Mouse (Mus musculus) hindbrain, postnatal 0 days (tissue): ENCODE data around the gene Nek6. TPM values are rescaled to one million over a fixed set of nuclear protein-coding genes. Genes with fewer than 3 reads are reported as not detected.

Source experiments
- ATAC-seq: fragments of 200-750 bp; cut with Nextera tagmentation; 2 replicates; pipeline ENCODE4 v1.8.0; 2017; ENCODE audit warnings: mild to moderate bottlenecking, moderate TSS enrichment, moderate library complexity
- DNase-seq: peaks from one replicate; pipeline ENCODE4 v3.0.0-alpha.2; 2015; ENCODE audit warnings: low spot score
- H3K27ac ChIP-seq: fragments of 300-500 bp; sonication (generic); 2 replicates; pipeline ENCODE4 v1.5.1; 2014; ENCODE audit warnings: mild to moderate bottlenecking
- H3K27me3 ChIP-seq: fragments of 300-500 bp; sonication (generic); 2 replicates; pipeline ENCODE4 v1.6.1; 2014; ENCODE audit warnings: low read length, mixed read lengths; ENCODE audit not compliant: insufficient read depth
- H3K36me3 ChIP-seq: fragments of 300-500 bp; sonication (generic); 2 replicates; pipeline ENCODE4 v1.6.1; 2014; ENCODE audit warnings: low read length, mixed read lengths; ENCODE audit not compliant: insufficient read depth
- H3K4me1 ChIP-seq: fragments of 300-500 bp; sonication (generic); 2 replicates; pipeline ENCODE4 v1.6.1; 2014; ENCODE audit warnings: antibody characterized with exemption, low read length, mixed read lengths; ENCODE audit not compliant: insufficient read depth
- H3K4me2 ChIP-seq: fragments of 300-500 bp; sonication (generic); 2 replicates; pipeline ENCODE4 v1.6.1; 2014; ENCODE audit warnings: low read depth, mild to moderate bottlenecking, low read length, moderate library complexity, mixed read lengths
- H3K4me3 ChIP-seq: fragments of 300-500 bp; sonication (generic); 2 replicates; pipeline ENCODE4 v1.5.1; 2014; ENCODE audit warnings: low read length
- H3K9ac ChIP-seq: fragments of 300-500 bp; sonication (generic); replicated peaks from 2 replicates; pipeline ENCODE4 v1.6.1; 2014; ENCODE audit warnings: mild to moderate bottlenecking, low read length, moderate library complexity, mixed read lengths
- H3K9me3 ChIP-seq: fragments of 300-500 bp; sonication (generic); 2 replicates; pipeline ENCODE4 v1.6.1; 2016; ENCODE audit warnings: low read length, mixed read lengths
- CTCF ChIP-seq: IDR thresholded peaks from 2 replicates; pipeline ENCODE4 v1.5.1; 2016; ENCODE audit warnings: antibody characterized with exemption, control low read depth, low read depth
- WGBS: fragments of 180-500 bp; shearing (Covaris S2); extraction: QIAGEN DNeasy Blood & Tissue Kit; methylation state at CpG from one replicate; pipeline ENCODE4 v1.1.7; 2014; 5-methylcytosine and 5-hydroxymethylcytosine counted together
- polyA plus RNA-seq: library from polyadenylated mRNA; unstranded; fragments of >200 nt; fragmentation: Nextera tagmentation; extraction: Ambion mirVana; gene quantifications from 2 replicates; pipeline ENCODE4 v1.2.1, GENCODE M21; 2015
- total RNA-seq: library from RNA; depleted of rRNA; stranded (reverse); fragments of >200 nt; gene quantifications from 2 replicates; pipeline ENCODE4 v1.2.3, GENCODE M21; 2014

Nek6 gene
- total and polyA plus RNA-seq, 2 experiments from 2014 or later = 27.5 to 75.1 TPM

GRCm38 (mm10) chr2:38509004-38509719 is 2.3 kb upstream of the Nek6 start:
- H3K9me3 ChIP-seq = no peaks in the 10 kb centered on the region
- no peak overlapping the region for H3K4me2 ChIP-seq
- TF ChIP-seq CTCF = no peak
- no peak overlapping the region for H3K4me3 ChIP-seq
- WGBS = 78% methylated on average over 7 of the region's 7 CpGs
- no peaks in the 10 kb centered on the region for H3K36me3 ChIP-seq
- no peak for DNase-seq
- no peaks in the 10 kb centered on the region for H3K27me3 ChIP-seq
- no peak for ATAC-seq
- H3K4me1 ChIP-seq = peaks cover 18% of the 10 kb centered on the region
- no peak overlapping the region for H3K9ac ChIP-seq
- peak overlapping the region; percentile 12; the same call in 1 of the 2 replicates for H3K27ac ChIP-seq

GRCm38 (mm10) chr2:38510120-38510519 is 1.3 kb upstream of the Nek6 start:
- no peaks in the 10 kb centered on the region for H3K27me3 ChIP-seq
- ATAC-seq (peak; percentile 77), DNase-seq (peak; percentile 84)
- no peak overlapping the region for H3K9ac ChIP-seq
- H3K4me2 ChIP-seq = no peak overlapping the region
- no peak overlapping the region for H3K4me3 ChIP-seq
- 67% methylated on average over 1 of the region's 1 CpGs for WGBS
- peaks cover 18% of the 10 kb centered on the region for H3K4me1 ChIP-seq
- H3K9me3 ChIP-seq = no peaks in the 10 kb centered on the region
- H3K36me3 ChIP-seq = no peaks in the 10 kb centered on the region
- H3K27ac ChIP-seq = peak overlapping the region; percentile 12; the same call in 1 of the 2 replicates
- TF ChIP-seq CTCF = peak; percentile 65

GRCm38 (mm10) chr2:38512308-38513182 is 1.1 kb downstream of the Nek6 start:
- peaks cover 22% of the 10 kb centered on the region for H3K4me1 ChIP-seq
- no peak for ATAC-seq
- TF ChIP-seq CTCF = no peak
- peak overlapping the region; percentile 81 for H3K4me2 ChIP-seq
- H3K27me3 ChIP-seq = no peaks in the 10 kb centered on the region
- peak overlapping the region; percentile 83 for H3K27ac ChIP-seq
- peak; percentile 61 for DNase-seq
- 9% methylated on average over 16 of the region's 16 CpGs for WGBS
- H3K9me3 ChIP-seq = no peaks in the 10 kb centered on the region
- no peaks in the 10 kb centered on the region for H3K36me3 ChIP-seq
- peak overlapping the region; percentile 80 for H3K9ac ChIP-seq
- peak overlapping the region; percentile 82 for H3K4me3 ChIP-seq

GRCm38 (mm10) chr2:38513183-38513529 is 1.7 kb downstream of the Nek6 start:
- Histone ChIP-seq H3K27ac (peak overlapping the region; percentile 26; the same call in 1 of the 2 replicates), H3K9me3 (no peaks in the 10 kb centered on the region), H3K9ac (no peak overlapping the region), H3K36me3 (no peaks in the 10 kb centered on the region), H3K4me1 (peaks cover 22% of the 10 kb centered on the region), H3K4me2 (peak overlapping the region; percentile 81), H3K4me3 (peak overlapping the region; percentile 82; the same call in 1 of the 2 replicates), H3K27me3 (no peaks in the 10 kb centered on the region)
- 36% methylated on average over 2 of the region's 2 CpGs for WGBS
- TF ChIP-seq CTCF = no peak
- ATAC-seq (no peak), DNase-seq (no peak)

GRCm38 (mm10) chr2:38514411-38514810 is 3.0 kb downstream of the Nek6 start:
- Histone ChIP-seq H3K36me3 (no peaks in the 10 kb centered on the region), H3K4me1 (peaks cover 25% of the 10 kb centered on the region)
- WGBS = 74% methylated on average over 7 of the region's 7 CpGs

GRCm38 (mm10) chr2:38515446-38515845 is 4.0 kb downstream of the Nek6 start:
- Histone ChIP-seq H3K27me3 (no peaks in the 10 kb centered on the region), H3K4me3 (no peak overlapping the region), H3K4me2 (0 out of 2 replicates have a peak overlapping the region, but pooled peaks have one; percentile 21), H3K9ac (no peak overlapping the region), H3K27ac (no peak overlapping the region; the same call in 1 of the 2 replicates), H3K9me3 (no peaks in the 10 kb centered on the region), H3K4me1 (peaks cover 23% of the 10 kb centered on the region), H3K36me3 (no peaks in the 10 kb centered on the region)
- DNase-seq (no peak), ATAC-seq (peak; percentile 54)
- 24% methylated on average over 6 of the region's 6 CpGs for WGBS
- no peak for TF ChIP-seq CTCF

More at GRCm38 (mm10) chr2:38514411-38514810, 3.0 kb downstream of the Nek6 start:
- Histone ChIP-seq H3K4me3 (no peak overlapping the region), H3K4me2 (no peak overlapping the region), H3K27me3 (no peaks in the 10 kb centered on the region), H3K9ac (no peak overlapping the region), H3K27ac (no peak overlapping the region), H3K9me3 (no peaks in the 10 kb centered on the region)
- DNase-seq (no peak), ATAC-seq (no peak)
- TF ChIP-seq CTCF = no peak
